Mouse (Mus musculus) forebrain, postnatal 0 days (tissue): ENCODE data around the gene Cand2. TPM values are rescaled to one million over a fixed set of nuclear protein-coding genes. Genes with fewer than 3 reads are reported as not detected.

Source experiments
- ATAC-seq: fragments of 200-750 bp; cut with Nextera tagmentation; 2 replicates; pipeline ENCODE4 v1.8.0; 2017; ENCODE audit warnings: mild to moderate bottlenecking, moderate library complexity
- DNase-seq: peaks from one replicate; pipeline ENCODE4 v3.0.0-alpha.2; 2015
- H3K27ac ChIP-seq: fragments of 300-500 bp; sonication (generic); 2 replicates; pipeline ENCODE4 v1.5.1; 2014; ENCODE audit warnings: low read depth, mild to moderate bottlenecking, antibody characterized with exemption, low read length, moderate library complexity, mixed read lengths
- H3K27me3 ChIP-seq: fragments of 300-500 bp; sonication (generic); 2 replicates; pipeline ENCODE4 v1.6.1; 2014; ENCODE audit warnings: mild to moderate bottlenecking, low read length, mixed read lengths; ENCODE audit not compliant: insufficient read depth
- H3K36me3 ChIP-seq: fragments of 300-500 bp; sonication (generic); 2 replicates; pipeline ENCODE4 v1.6.1; 2014; ENCODE audit warnings: mild to moderate bottlenecking, moderate library complexity; ENCODE audit not compliant: insufficient read depth
- H3K4me1 ChIP-seq: fragments of 300-500 bp; sonication (generic); 2 replicates; pipeline ENCODE4 v1.6.1; 2014; ENCODE audit warnings: antibody characterized with exemption; ENCODE audit not compliant: insufficient read depth
- H3K4me2 ChIP-seq: fragments of 300-500 bp; sonication (generic); 2 replicates; pipeline ENCODE4 v1.6.1; 2014; ENCODE audit warnings: low read depth, mild to moderate bottlenecking, moderate library complexity
- H3K4me3 ChIP-seq: fragments of 300-500 bp; sonication (generic); 2 replicates; pipeline ENCODE4 v1.5.1; 2014; ENCODE audit warnings: low read depth, low read length, mixed read lengths
- H3K9ac ChIP-seq: fragments of 300-500 bp; sonication (generic); 2 replicates; pipeline ENCODE4 v1.6.1; 2014; ENCODE audit warnings: mild to moderate bottlenecking
- H3K9me3 ChIP-seq: fragments of 300-500 bp; sonication (generic); 2 replicates; pipeline ENCODE4 v1.6.1; 2016; ENCODE audit warnings: low read length
- CTCF ChIP-seq: sonication (generic); IDR thresholded peaks from 2 replicates; pipeline ENCODE4 v1.5.1; 2016; ENCODE audit warnings: antibody characterized with exemption, control low read depth, low read depth
- WGBS: fragments of 180-500 bp; shearing (Covaris S2); extraction: QIAGEN DNeasy Blood & Tissue Kit; methylation state at CpG from one replicate; pipeline ENCODE4 v1.1.7; 2014; 5-methylcytosine and 5-hydroxymethylcytosine counted together
- microRNA-seq, 2 experiments: library from miRNA; unstranded; fragments of <30 nt; microRNA quantifications; one replicate each; pipeline ENCODE4; 2016
- polyA plus RNA-seq: library from polyadenylated mRNA; unstranded; fragments of >200 nt; fragmentation: Nextera tagmentation; extraction: Ambion mirVana; gene quantifications from 2 replicates; pipeline ENCODE4 v1.2.1, GENCODE M21; 2015
- total RNA-seq: library from RNA; depleted of rRNA; stranded (reverse); fragments of >200 nt; gene quantifications from 2 replicates; pipeline ENCODE4 v1.2.3, GENCODE M21; 2014; rRNA removed

The Cand2 gene
- total and polyA plus RNA-seq, 2 experiments from 2014 or later = 4.2 to 6.6 TPM

DNA sequence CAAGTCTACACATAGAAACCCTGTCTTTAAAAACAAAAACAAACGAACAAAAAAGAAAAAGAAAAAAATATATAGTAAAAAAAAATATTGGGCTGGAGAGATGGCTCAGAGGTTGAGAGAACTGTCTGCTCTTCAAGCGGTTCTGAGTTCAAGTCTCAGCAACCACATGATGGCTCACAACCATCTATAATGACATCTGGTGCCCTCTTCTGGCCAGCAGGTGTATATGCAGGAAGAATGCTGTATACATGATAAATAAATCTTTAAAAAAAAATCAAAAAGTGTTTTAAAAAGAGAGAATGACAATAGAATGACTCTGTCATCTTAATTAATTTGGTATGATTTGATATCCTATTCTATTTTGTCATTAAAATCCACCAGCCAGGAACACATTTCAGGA, 80.1 kb downstream of the Cand2 start:
- Histone ChIP-seq H3K4me2 (no peak overlapping the region), H3K9me3 (no peaks in the 10 kb centered on the region), H3K36me3 (0 out of 2 replicates have a peak, but pooled peaks cover 2% of the 10 kb centered on the region), H3K4me3 (no peak overlapping the region), H3K27me3 (no peaks in the 10 kb centered on the region), H3K4me1 (peaks cover 10% of the 10 kb centered on the region; the same call in 1 of the 2 replicates), H3K27ac (no peak overlapping the region), H3K9ac (no peak overlapping the region)
- 63% methylated on average over 2 of the region's 2 CpGs for WGBS
- no peak for ATAC-seq
- DNase-seq = no peak
- peak; percentile 60 for TF ChIP-seq CTCF

Small RNA genes within 50 kb of the gene (microRNA-seq; reads per million reads assigned to microRNA genes)
- gene Mir7660 = 0 to 0.49 reads per million in 2 experiments

Other genes with a start within 250 kb of the Cand2 start
- 31.5 and 33.7 TPM in 2 replicates for gene Tsen2, start 229.9 kb upstream of the Cand2 start, total RNA-seq
- 34.4 and 35.6 TPM in 2 replicates for gene Tsen2, start 229.9 kb upstream of the Cand2 start, polyA plus RNA-seq
- 0.38 TPM in 1 of 2 replicates, not detected in the other for gene Mkrn2os, start 182.0 kb upstream of the Cand2 start, total RNA-seq
- 0.34 and 0.35 TPM in 2 replicates for gene Mkrn2os, start 182.0 kb upstream of the Cand2 start, polyA plus RNA-seq
- gene Mkrn2, start 172.6 kb upstream of the Cand2 start, total RNA-seq = 25.4 and 28.2 TPM in 2 replicates
- gene Mkrn2, start 172.6 kb upstream of the Cand2 start, polyA plus RNA-seq = 43.7 and 46.0 TPM in 2 replicates
- gene Raf1, start 97.9 kb upstream of the Cand2 start, total RNA-seq = 225 and 226 TPM in 2 replicates
- 94.9 and 105 TPM in 2 replicates for gene Raf1, start 97.9 kb upstream of the Cand2 start, polyA plus RNA-seq
- gene Tmem40, start 12.1 kb upstream of the Cand2 start, total RNA-seq = 0.38 and 1.4 TPM in 2 replicates
- 0.73 and 1.1 TPM in 2 replicates for gene Tmem40, start 12.1 kb upstream of the Cand2 start, polyA plus RNA-seq
- gene Rpl32, start 34.2 kb downstream of the Cand2 start, total RNA-seq = 1,524 and 2,855 TPM in 2 replicates
- 1,212 and 1,517 TPM in 2 replicates for gene Rpl32, start 34.2 kb downstream of the Cand2 start, polyA plus RNA-seq
- 2.4 and 4.4 TPM in 2 replicates for gene Efcab12, start 63.9 kb downstream of the Cand2 start, total RNA-seq
- gene Efcab12, start 63.9 kb downstream of the Cand2 start, polyA plus RNA-seq = 1.4 and 1.7 TPM in 2 replicates
- 6.6 and 6.7 TPM in 2 replicates for gene Mbd4, start 78.8 kb downstream of the Cand2 start, total RNA-seq
- 4.3 and 6.8 TPM in 2 replicates for gene Mbd4, start 78.8 kb downstream of the Cand2 start, polyA plus RNA-seq
- 27.1 and 32.6 TPM in 2 replicates for gene Ift122, start 78.9 kb downstream of the Cand2 start, total RNA-seq
- gene Ift122, start 78.9 kb downstream of the Cand2 start, polyA plus RNA-seq = 17.6 and 25.6 TPM in 2 replicates
- 0.23 and 0.57 TPM in 2 replicates for gene Rho, start 157.2 kb downstream of the Cand2 start, total RNA-seq
- gene Rho, start 157.2 kb downstream of the Cand2 start, polyA plus RNA-seq = 0.08 TPM in 1 of 2 replicates, not detected in the other
- gene H1foo, start 170.4 kb downstream of the Cand2 start, total RNA-seq = not detected in 2 replicates
- not detected in 2 replicates for gene H1foo, start 170.4 kb downstream of the Cand2 start, polyA plus RNA-seq
- gene Plxnd1, start 220.5 kb downstream of the Cand2 start, total RNA-seq = 44.1 and 63.3 TPM in 2 replicates
- 16.9 and 17.6 TPM in 2 replicates for gene Plxnd1, start 220.5 kb downstream of the Cand2 start, polyA plus RNA-seq